Mouse (Mus musculus) intestine, embryonic 14.5 days (tissue): ENCODE results near the gene Med12l. TPM values are rescaled to one million over a fixed set of nuclear protein-coding genes. Genes with fewer than 3 reads are reported as not detected.

Source experiments
- ATAC-seq: fragments of 200-750 bp; cut with Nextera tagmentation; replicated peaks from 2 replicates; pipeline ENCODE4 v1.8.0; 2017; ENCODE audit warnings: low read depth, moderate number of reproducible peaks, moderate TSS enrichment, moderate library complexity; ENCODE audit not compliant: low FRiP score, low TSS enrichment
- DNase-seq: peaks from one replicate; pipeline ENCODE4 v3.0.0-alpha.2; 2018; ENCODE audit warnings: low spot score
- H3K27ac ChIP-seq: fragments of 300-500 bp; sonication (generic); 2 replicates; pipeline ENCODE4 v1.5.1; 2014; ENCODE audit warnings: low read depth, mild to moderate bottlenecking, control low read depth
- H3K27me3 ChIP-seq: fragments of 300-500 bp; sonication (generic); replicated peaks from 2 replicates; pipeline ENCODE4 v1.6.1; 2014; ENCODE audit warnings: low read length, control low read depth; ENCODE audit not compliant: control insufficient read depth, insufficient read depth
- H3K36me3 ChIP-seq: fragments of 300-500 bp; sonication (generic); 2 replicates; pipeline ENCODE4 v1.6.1; 2014; ENCODE audit warnings: low read length, control low read depth; ENCODE audit not compliant: control insufficient read depth, insufficient read depth
- H3K4me1 ChIP-seq: fragments of 300-500 bp; sonication (generic); replicated peaks from 2 replicates; pipeline ENCODE4 v1.6.1; 2014; ENCODE audit warnings: low read length, control low read depth, mixed read lengths; ENCODE audit not compliant: control insufficient read depth, insufficient read depth
- H3K4me2 ChIP-seq: fragments of 300-500 bp; sonication (generic); 2 replicates; pipeline ENCODE4 v1.6.1; 2014; ENCODE audit warnings: low read length
- H3K4me3 ChIP-seq: fragments of 300-500 bp; sonication (generic); 2 replicates; pipeline ENCODE4 v1.5.1; 2014; ENCODE audit warnings: low read depth, low read length, control low read depth, mixed read lengths
- H3K9ac ChIP-seq: fragments of 300-500 bp; sonication (generic); 2 replicates; pipeline ENCODE4 v1.6.1; 2014; ENCODE audit warnings: mild to moderate bottlenecking, low read length
- H3K9me3 ChIP-seq: fragments of 300-500 bp; sonication (generic); 2 replicates; pipeline ENCODE4 v1.6.1; 2016; ENCODE audit warnings: low read length, control low read depth; ENCODE audit not compliant: control insufficient read depth
- WGBS: fragments of 180-500 bp; shearing (Covaris S2); extraction: QIAGEN DNeasy Blood & Tissue Kit; methylation state at CpG from one replicate; pipeline ENCODE4 v1.1.7; 2014; 5-methylcytosine and 5-hydroxymethylcytosine counted together
- polyA plus RNA-seq: library from polyadenylated mRNA; unstranded; fragments of >200 nt; fragmentation: Nextera tagmentation; extraction: Ambion mirVana; gene quantifications from 2 replicates; pipeline ENCODE4 v1.2.1, GENCODE M21; 2014

The Med12l gene
- polyA plus RNA-seq, 1 experiment from 2014 or later, result 2.4 TPM

DNA sequence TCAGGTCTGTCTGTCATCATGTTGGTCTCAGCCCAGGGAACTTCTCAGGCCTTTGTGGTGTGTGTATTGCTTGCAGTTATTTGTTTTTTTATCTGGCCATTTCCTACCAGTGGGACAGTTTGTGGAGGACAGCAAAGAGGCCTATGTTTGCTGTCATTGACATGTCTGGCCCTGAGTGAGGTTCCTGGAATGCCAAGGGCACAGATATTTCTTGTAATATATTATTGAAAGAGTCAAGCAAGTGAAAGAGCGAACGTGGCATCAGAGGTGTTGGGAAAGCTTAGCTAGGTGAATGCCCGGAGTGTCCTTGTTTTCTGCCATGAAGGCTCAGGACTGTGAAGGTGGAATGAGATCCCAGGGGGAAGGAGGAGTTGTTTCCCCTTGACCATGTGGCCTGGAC, 4.7 kb downstream of the Med12l start:
- Histone ChIP-seq H3K9me3 (no peaks in the 10 kb centered on the region), H3K9ac (no peak overlapping the region), H3K4me3 (no peak overlapping the region), H3K27ac (no peak overlapping the region), H3K4me1 (no peaks in the 10 kb centered on the region), H3K4me2 (no peak overlapping the region), H3K36me3 (no peaks in the 10 kb centered on the region), H3K27me3 (peaks cover 8% of the 10 kb centered on the region)
- no peak for DNase-seq
- no peak for ATAC-seq
- WGBS, result 88% methylated on average over 3 of the region's 3 CpGs

GRCm38 (mm10) chr3:59015698-59016412, 10.2 kb downstream of the Med12l start:
- no peaks in the 10 kb centered on the region for H3K27me3 ChIP-seq
- no peaks in the 10 kb centered on the region for H3K4me1 ChIP-seq
- ATAC-seq, result no peak
- no peak overlapping the region for H3K27ac ChIP-seq
- H3K9ac ChIP-seq, result no peak overlapping the region
- 62% methylated on average over 4 of the region's 4 CpGs for WGBS
- no peak overlapping the region for H3K4me2 ChIP-seq
- no peaks in the 10 kb centered on the region for H3K9me3 ChIP-seq
- DNase-seq, result no peak
- no peaks in the 10 kb centered on the region for H3K36me3 ChIP-seq
- no peak overlapping the region for H3K4me3 ChIP-seq

DNA sequence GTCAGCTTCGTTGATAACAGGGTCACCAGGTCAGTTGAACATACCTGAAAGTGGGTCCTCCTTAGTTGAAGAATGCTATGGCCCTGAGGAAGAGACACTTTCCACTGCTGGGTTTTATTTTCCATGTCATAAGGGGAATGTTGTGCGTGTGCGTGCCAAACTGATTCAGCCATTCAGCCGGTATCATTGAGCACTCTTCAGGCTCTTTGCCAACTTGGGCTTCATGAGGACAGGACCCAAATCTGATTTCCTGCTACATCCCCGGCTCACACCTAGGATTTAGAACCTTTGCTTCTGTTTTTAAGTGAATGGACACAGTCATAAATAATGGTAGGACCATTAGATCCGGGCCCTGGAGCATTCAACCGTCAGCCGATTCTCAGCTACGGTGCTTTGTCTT, 10.9 kb downstream of the Med12l start:
- H3K4me2 ChIP-seq, result no peak overlapping the region
- no peak overlapping the region for H3K4me3 ChIP-seq
- no peaks in the 10 kb centered on the region for H3K4me1 ChIP-seq
- no peak for DNase-seq
- WGBS, result 76% methylated on average over 9 of the region's 9 CpGs
- H3K36me3 ChIP-seq, result no peaks in the 10 kb centered on the region
- H3K9ac ChIP-seq, result no peak overlapping the region
- no peaks in the 10 kb centered on the region for H3K27me3 ChIP-seq
- H3K9me3 ChIP-seq, result no peaks in the 10 kb centered on the region
- no peak overlapping the region for H3K27ac ChIP-seq
- no peak for ATAC-seq

DNA sequence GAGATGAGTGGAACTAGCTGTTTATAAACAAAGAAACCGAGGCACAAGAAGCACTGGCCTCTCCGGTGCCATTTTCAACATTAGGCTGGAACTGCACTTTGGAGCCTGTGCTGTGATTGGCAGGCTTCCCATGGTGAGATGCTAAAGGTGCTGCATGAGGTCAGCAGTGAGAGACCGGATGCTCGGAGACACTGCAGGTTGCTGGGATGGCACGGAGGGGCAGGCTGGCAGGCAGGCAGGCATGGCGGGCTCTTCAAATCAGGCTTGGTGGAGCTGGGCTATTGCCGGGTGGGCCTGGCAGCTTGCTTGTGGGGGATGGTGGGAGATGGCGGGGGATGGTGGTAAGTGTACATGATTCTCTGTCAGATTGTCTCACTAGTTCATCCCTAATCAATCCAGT, 15.6 kb downstream of the Med12l start:
- H3K4me2 ChIP-seq, result no peak overlapping the region
- H3K36me3 ChIP-seq, result no peaks in the 10 kb centered on the region
- H3K4me1 ChIP-seq, result no peaks in the 10 kb centered on the region
- no peak overlapping the region for H3K9ac ChIP-seq
- ATAC-seq (no peak), DNase-seq (no peak)
- H3K4me3 ChIP-seq, result no peak overlapping the region
- no peak overlapping the region for H3K27ac ChIP-seq
- H3K9me3 ChIP-seq, result no peaks in the 10 kb centered on the region
- WGBS, result 53% methylated on average over 8 of the region's 8 CpGs
- H3K27me3 ChIP-seq, result no peaks in the 10 kb centered on the region

DNA sequence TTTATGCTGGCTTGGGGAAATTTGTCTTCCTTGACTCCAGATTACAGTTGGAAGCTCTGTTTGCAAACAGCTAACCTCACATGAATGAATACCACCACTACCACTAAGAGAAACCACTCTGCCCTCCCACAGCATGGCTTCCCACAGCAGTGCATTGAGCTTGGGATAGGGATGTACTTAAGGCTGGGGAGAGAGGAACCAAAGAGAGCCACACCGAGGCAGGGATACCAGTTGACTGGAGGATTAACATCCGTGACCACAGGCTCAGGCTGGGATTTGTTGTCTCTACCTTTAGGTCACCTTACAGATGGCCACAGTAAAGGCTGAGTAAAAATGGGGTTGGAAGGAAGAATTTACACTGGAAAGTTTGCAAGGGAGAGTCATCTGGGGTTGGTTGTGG, 16.6 kb downstream of the Med12l start:
- no peak overlapping the region for H3K4me3 ChIP-seq
- H3K9ac ChIP-seq, result no peak overlapping the region
- H3K36me3 ChIP-seq, result no peaks in the 10 kb centered on the region
- DNase-seq (no peak), ATAC-seq (no peak)
- no peaks in the 10 kb centered on the region for H3K27me3 ChIP-seq
- WGBS, result 79% methylated on average over 2 of the region's 2 CpGs
- no peak overlapping the region for H3K4me2 ChIP-seq
- no peaks in the 10 kb centered on the region for H3K4me1 ChIP-seq
- no peak overlapping the region for H3K27ac ChIP-seq
- no peaks in the 10 kb centered on the region for H3K9me3 ChIP-seq

GRCm38 (mm10) chr3:59022971-59023370, 17.3 kb downstream of the Med12l start:
- no peaks in the 10 kb centered on the region for H3K36me3 ChIP-seq
- DNase-seq, result no peak

GRCm38 (mm10) chr3:59024531-59025192, 19.0 kb downstream of the Med12l start:
- Histone ChIP-seq H3K27ac (no peak overlapping the region), H3K36me3 (no peaks in the 10 kb centered on the region), H3K4me2 (no peak overlapping the region), H3K9ac (no peak overlapping the region), H3K4me1 (no peaks in the 10 kb centered on the region), H3K27me3 (no peaks in the 10 kb centered on the region), H3K4me3 (no peak overlapping the region), H3K9me3 (no peaks in the 10 kb centered on the region)
- 50% methylated on average over 14 of the region's 14 CpGs for WGBS
- DNase-seq (no peak), ATAC-seq (no peak)

More at GRCm38 (mm10) chr3:59022971-59023370, 17.3 kb downstream of the Med12l start:
- no peak overlapping the region for H3K4me3 ChIP-seq
- no peaks in the 10 kb centered on the region for H3K27me3 ChIP-seq
- no peaks in the 10 kb centered on the region for H3K9me3 ChIP-seq
- 92% methylated on average over 14 of the region's 14 CpGs for WGBS
- no peak overlapping the region for H3K27ac ChIP-seq
- H3K4me2 ChIP-seq, result no peak overlapping the region
- no peaks in the 10 kb centered on the region for H3K4me1 ChIP-seq
- H3K9ac ChIP-seq, result no peak overlapping the region
- no peak for ATAC-seq

DNA sequence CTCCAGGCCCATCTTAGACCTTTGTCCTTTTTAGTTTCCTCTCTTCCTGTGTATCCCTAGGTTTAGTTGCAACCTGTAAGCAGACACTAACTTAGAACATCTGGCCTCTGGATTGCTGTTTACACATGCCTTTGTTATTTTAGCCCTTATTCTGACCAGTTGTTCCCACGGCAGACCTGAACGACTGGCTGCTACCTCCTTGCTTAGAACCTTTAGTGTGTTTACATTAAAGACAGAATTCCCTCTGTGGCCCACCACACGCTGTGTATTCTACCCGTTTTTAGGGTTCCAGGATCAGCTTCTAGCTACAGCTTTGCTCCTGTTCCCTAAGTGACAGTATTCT, 19.5 kb downstream of the Med12l start:
- Histone ChIP-seq H3K27ac (no peak overlapping the region), H3K9ac (no peak overlapping the region), H3K4me2 (no peak overlapping the region), H3K36me3 (no peaks in the 10 kb centered on the region), H3K4me1 (no peaks in the 10 kb centered on the region), H3K27me3 (no peaks in the 10 kb centered on the region), H3K9me3 (no peaks in the 10 kb centered on the region), H3K4me3 (no peak overlapping the region)
- no peak for ATAC-seq
- no peak for DNase-seq
- WGBS, result 26% methylated on average over 4 of the region's 4 CpGs

- Histone ChIP-seq H3K9me3 (no peaks in the 10 kb centered on the region), H3K36me3 (no peaks in the 10 kb centered on the region), H3K4me3 (no peak overlapping the region), H3K27me3 (no peaks in the 10 kb centered on the region), H3K27ac (no peak overlapping the region), H3K9ac (no peak overlapping the region), H3K4me1 (no peaks in the 10 kb centered on the region), H3K4me2 (no peak overlapping the region)
- no peak for ATAC-seq
- DNase-seq, result no peak
- WGBS, result 45% methylated on average over 6 of the region's 6 CpGs
Measured at GRCm38 (mm10) chr3:59028696-59029095, 23.1 kb downstream of the Med12l start.
